Mouse (Mus musculus): Measurements from ENCODE around the gene Mapk8. TPM values are rescaled to one million over a fixed set of nuclear protein-coding genes. Genes with fewer than 3 reads are reported as not detected.

The Mapk8 gene
- total and polyA plus RNA-seq, 3 experiments = 27.5 to 47.5 TPM; not detected in 1

DNA sequence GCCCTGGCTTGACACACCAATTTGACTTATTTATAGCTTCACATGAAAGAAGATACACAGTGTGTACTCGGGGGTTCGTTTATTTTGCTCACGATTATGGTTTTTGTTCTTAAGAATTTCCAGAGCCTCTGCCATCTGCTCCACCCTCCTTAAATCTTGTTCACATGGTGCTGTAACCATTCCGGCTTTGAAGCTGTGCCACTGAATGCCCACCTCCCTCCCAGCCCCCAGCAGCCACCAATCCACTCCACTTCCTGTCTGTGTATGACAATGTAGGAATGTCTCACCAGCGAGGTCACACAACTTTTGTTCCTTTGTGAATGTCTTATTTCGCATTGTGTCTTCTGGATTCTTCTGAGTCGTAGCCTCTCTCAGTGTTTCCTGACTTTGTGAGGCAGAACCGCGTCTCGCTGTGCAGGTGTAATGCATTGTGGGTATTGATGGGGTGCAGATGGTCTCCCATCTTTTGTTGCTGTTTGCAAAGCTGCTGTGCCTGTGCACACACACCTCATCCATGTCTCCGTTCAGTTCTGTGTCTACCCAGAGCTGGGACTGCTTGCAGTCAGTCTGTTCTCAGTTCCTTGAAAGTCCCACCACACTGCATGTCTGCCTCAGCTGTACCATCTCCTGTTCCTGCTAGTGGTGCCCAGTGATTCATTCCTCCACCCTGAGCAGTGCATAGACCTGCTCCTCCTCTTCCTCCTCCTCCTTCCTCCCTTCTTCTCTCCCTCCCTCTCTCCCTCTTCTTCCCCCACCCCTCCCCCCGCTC is 89.2 kb downstream of the Mapk8 start:
- TF ChIP-seq MYC (IDR thresholded peaks at IDR 0.05; ENCODE audit: low read depth, low read length) (no peak), POLR2AphosphoS5 (IDR thresholded peaks at IDR 0.05; ENCODE audit: borderline replicate concordance, low read depth, low read length) (no peak), SIN3A (IDR thresholded peaks at IDR 0.05; ENCODE audit: low read length) (no peak), TAL1 (IDR thresholded peaks at IDR 0.05; ENCODE audit: low read length) (no peak), BHLHE40 (IDR thresholded peaks at IDR 0.05; ENCODE audit: borderline replicate concordance, low read depth, low read length) (no peak), ELF1 (IDR thresholded peaks at IDR 0.05; ENCODE audit: low read depth, low read length) (no peak), RAD21 (IDR thresholded peaks at IDR 0.05; ENCODE audit: low read depth, low read length) (no peak), USF1 (IDR thresholded peaks at IDR 0.05; ENCODE audit: low read depth, low read length) (no peak), ZNF384 (IDR thresholded peaks at IDR 0.05; ENCODE audit: low read depth, low read length) (no peak), UBTF (IDR thresholded peaks at IDR 0.05; ENCODE audit: borderline replicate concordance, insufficient read depth, low read depth, low read length) (no peak), CHD2 (IDR thresholded peaks at IDR 0.05; ENCODE audit: low read length) (no peak), MYB (IDR thresholded peaks at IDR 0.05; ENCODE audit: low read depth, low read length) (no peak), MAZ (IDR thresholded peaks at IDR 0.05; ENCODE audit: low read depth, low read length) (no peak), NRF1 (IDR thresholded peaks at IDR 0.05; ENCODE audit: insufficient read depth, low read depth, low read length, poor library complexity, severe bottlenecking) (no peak), CHD1 (IDR thresholded peaks at IDR 0.05; ENCODE audit: low read depth, low read length) (no peak)
- no peaks in the 10 kb centered on the region for H3K79me2 ChIP-seq (ENCODE audit: control insufficient read depth, insufficient read depth, low read length, poor library complexity)
- no peaks in the 10 kb centered on the region for H3K4me1 ChIP-seq (ENCODE audit: control insufficient read depth in 1 of 2, insufficient read depth in 2 of 2, low read length in 2 of 2)
- no peak overlapping the region for H3K4me3 ChIP-seq (ENCODE audit: control insufficient read depth in 1 of 2, insufficient read depth in 1 of 2, low read depth in 2 of 2, low read length in 2 of 2)
- H3K27me3 ChIP-seq (ENCODE audit: control insufficient read depth in 1 of 2, insufficient read depth in 2 of 2, low read length in 2 of 2) = no peaks in the 10 kb centered on the region
- no peak overlapping the region for H3K9ac ChIP-seq (ENCODE audit: control insufficient read depth, low read depth, low read length, poor library complexity, severe bottlenecking)
- no peak for DNase-seq (ENCODE audit: low read depth, low spot score)
- no peak overlapping the region for H3K27ac ChIP-seq (ENCODE audit: control insufficient read depth, low read depth, low read length)
- no peaks in the 10 kb centered on the region for H3K9me3 ChIP-seq (replicated peaks; ENCODE audit: insufficient read depth, low read length)
- H3K36me3 ChIP-seq (ENCODE audit: control insufficient read depth in 1 of 2, insufficient read depth in 2 of 2, low read length in 2 of 2) = no peaks in the 10 kb centered on the region

- DNase-seq (ENCODE audit: low read depth, low spot score) = no peak
- Histone ChIP-seq H3K4me1 (ENCODE audit: control insufficient read depth in 1 of 2, insufficient read depth in 2 of 2, low read length in 2 of 2) (no peaks in the 10 kb centered on the region), H3K36me3 (ENCODE audit: control insufficient read depth in 1 of 2, insufficient read depth in 2 of 2, low read length in 2 of 2) (no peaks in the 10 kb centered on the region), H3K9ac (ENCODE audit: control insufficient read depth, low read depth, low read length, poor library complexity, severe bottlenecking) (no peak overlapping the region), H3K4me3 (ENCODE audit: control insufficient read depth in 1 of 2, insufficient read depth in 1 of 2, low read depth in 2 of 2, low read length in 2 of 2) (no peak overlapping the region), H3K79me2 (ENCODE audit: control insufficient read depth, insufficient read depth, low read length, poor library complexity) (no peaks in the 10 kb centered on the region), H3K27ac (ENCODE audit: control insufficient read depth, low read depth, low read length) (no peak overlapping the region), H3K27me3 (ENCODE audit: control insufficient read depth in 1 of 2, insufficient read depth in 2 of 2, low read length in 2 of 2) (no peaks in the 10 kb centered on the region), H3K9me3 (replicated peaks; ENCODE audit: insufficient read depth, low read length) (no peaks in the 10 kb centered on the region)
- TF ChIP-seq SMC3 (IDR thresholded peaks at IDR 0.05; ENCODE audit: low read depth, low read length) = no peak
- TF ChIP-seq USF2 (IDR thresholded peaks at IDR 0.05; ENCODE audit: borderline replicate concordance in 1 of 2, insufficient read depth in 1 of 2, low read depth in 1 of 2, low read length in 2 of 2) = no peak
- TF ChIP-seq ZKSCAN1 (IDR thresholded peaks at IDR 0.05; ENCODE audit: low read depth, low read length) = no peak
- TF ChIP-seq CHD2 (IDR thresholded peaks at IDR 0.05; ENCODE audit: low read length) = no peak
- no peak for TF ChIP-seq TBP (IDR thresholded peaks at IDR 0.05; ENCODE audit: low read depth, low read length)
- TF ChIP-seq EP300 (IDR thresholded peaks at IDR 0.05; ENCODE audit: low read depth in 1 of 2, low read length in 2 of 2) = no peak
- no peak for TF ChIP-seq POLR2AphosphoS2 (IDR thresholded peaks at IDR 0.05; ENCODE audit: low read length)
Measured at GRCm38 (mm10) chr14:33355276-33355675, 91.7 kb downstream of the Mapk8 start.
